Mouse (Mus musculus): ENCODE measurements around the gene Tkt.
"Not testable (repeated sequence)": the region's sequence is repeated elsewhere in the genome, so short reads cannot be mapped to it uniquely, and the experiment has no call there.

- not testable (repeated sequence) for TF ChIP-seq CTCF (IDR thresholded peaks at IDR 0.05; ENCODE audit: low read depth, low read length); POLR2A (IDR thresholded peaks at IDR 0.05; ENCODE audit: extremely low read depth, insufficient read depth, low read length)
Observed at GRCm38 (mm10) chr14:30577303-30578062, 29.3 kb downstream of the Tkt start.

All from liver, adult 2 months (tissue).